Mouse (Mus musculus): Measurements from ENCODE around the gene Gm45213.
A peak's percentile ranks its signal among the peaks of the same experiment; 100 is the strongest.

The Gm45213 gene

DNA sequence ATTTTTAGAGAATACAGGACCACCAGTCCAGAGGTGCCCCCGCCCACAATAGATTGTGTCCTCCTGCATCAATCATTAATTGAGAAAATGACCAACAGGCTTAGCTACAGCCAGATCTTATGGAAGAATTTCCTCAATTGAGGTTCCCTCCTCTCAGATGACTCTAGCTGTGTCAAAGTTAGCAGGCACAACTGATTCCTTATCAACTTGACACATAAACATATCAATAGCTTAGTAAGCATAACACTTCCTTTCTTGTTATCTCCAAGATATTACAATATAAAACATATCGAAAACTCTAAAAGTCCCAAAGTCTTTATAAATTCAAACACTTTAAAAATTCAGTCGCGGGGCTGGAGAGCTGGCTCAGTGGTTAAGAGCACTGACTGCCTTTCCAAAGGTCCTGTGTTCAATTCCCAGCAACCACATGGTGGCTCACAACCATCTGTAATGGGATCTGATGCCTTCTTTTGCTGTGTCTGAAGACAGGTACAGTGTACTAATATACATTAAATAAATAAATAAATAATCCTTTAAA lies 10.6 kb downstream of the Gm45213 start:
- no peak for DNase-seq

DNA sequence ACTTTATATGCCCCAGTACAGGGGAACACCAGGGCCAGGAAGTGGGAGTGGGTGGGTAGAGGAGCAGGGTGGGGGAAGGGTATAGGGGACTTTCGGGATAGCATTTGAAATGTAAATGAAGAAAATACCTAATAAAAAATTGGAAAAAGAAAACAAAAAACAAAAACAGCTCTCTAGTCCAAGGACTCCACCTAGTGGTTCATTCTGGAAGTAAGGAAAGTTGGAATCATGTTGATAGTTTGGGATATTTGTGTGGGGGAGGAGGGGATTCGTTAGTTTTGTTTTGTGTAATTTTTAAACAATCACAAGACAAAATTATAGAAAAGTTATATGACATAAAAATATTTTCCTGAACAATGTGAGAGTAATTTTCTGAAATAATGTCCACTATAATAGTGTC lies 12.0 kb downstream of the Gm45213 start:
- peak in 1 of 2 experiments; percentile 26 for DNase-seq

DNA sequence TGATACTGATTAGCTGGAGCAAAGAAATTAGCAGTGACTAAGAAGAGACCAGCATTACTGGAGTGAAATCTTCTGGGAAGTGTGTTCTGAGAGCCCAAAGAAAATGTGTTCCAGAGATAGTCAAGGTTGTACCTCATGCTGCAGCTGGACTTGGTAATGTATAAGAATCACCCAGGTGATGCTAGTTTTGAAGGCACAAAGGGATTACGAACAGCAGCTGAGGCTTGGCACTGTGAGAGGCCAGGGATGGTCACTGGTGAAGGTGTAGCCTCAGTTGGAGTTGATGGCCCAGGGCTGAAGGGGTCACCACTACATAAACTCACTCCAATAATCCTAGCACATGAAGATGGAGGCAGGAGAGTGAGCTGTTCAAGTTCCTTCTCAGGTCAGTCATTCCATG lies 15.3 kb downstream of the Gm45213 start, which contains the start of gene Snrpa1:
Gene Snrpa1, plus strand, starts transcription at position 301 of the 400 bp plus-strand sequence.
- no peak for DNase-seq

DNA sequence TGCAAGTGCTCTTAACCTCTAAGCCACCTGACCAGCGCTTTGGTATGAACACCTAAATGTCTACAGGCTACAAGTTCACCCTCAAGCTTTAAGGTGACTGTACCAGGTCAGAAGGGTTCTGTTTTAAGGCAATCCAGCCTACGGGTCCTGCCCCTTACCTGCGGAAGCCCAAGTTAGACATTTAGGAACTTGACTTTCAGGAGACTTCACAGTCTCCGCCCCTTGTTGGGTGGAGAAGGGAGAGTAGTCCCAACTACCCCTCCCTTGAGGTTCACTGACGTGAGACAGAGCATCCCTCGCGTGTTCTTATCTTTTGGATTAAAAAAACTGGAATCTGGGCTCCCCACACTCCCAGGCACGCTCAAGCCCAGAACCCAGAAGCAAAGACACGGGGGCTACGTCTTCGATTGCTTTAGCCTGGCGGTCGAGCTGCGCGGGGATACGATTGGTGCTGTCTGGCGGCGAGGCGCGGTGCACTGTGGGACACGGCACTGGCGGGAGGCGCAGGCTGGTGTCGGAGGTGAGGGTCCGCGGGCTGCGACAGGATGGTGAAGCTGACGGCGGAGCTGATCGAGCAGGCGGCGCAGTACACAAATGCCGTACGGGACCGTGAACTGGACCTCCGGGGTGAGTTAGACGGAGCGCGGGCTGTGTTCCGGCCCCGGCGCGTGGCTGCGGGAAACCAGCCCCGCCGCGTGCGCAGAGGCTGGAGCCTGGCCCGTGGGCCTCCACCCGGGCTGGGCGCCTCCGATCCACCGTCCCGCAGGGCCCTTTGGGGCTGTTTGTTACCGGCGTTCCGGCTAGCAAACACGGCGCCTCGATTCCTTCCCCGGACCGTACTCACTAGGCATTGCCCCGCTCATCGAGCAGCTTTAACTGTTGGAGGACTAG lies 16.9 kb downstream of the Gm45213 start:
- DNase-seq, result peak; percentile 92 to 93

DNA sequence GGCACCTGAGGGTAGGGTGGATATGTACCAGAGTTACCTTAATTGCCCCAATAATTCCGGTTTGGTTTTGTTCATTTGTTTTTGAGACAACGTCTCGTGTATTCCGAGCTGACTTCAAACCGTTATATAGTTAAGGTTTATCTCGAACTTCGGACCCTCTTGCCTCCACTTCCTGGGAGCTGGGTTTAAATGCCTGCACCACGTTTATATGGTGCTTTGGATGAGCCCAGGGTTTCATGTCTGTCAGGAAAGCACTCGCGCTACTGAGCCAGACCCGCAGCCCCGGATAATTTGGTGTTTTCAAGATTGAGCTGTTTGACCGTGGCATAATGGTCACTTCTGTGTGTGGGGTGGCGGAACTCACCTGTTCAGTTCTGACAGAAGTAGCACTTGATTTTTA lies 17.7 kb downstream of the Gm45213 start:
- DNase-seq, result peak in 1 of 2 experiments; percentile 11

DNA sequence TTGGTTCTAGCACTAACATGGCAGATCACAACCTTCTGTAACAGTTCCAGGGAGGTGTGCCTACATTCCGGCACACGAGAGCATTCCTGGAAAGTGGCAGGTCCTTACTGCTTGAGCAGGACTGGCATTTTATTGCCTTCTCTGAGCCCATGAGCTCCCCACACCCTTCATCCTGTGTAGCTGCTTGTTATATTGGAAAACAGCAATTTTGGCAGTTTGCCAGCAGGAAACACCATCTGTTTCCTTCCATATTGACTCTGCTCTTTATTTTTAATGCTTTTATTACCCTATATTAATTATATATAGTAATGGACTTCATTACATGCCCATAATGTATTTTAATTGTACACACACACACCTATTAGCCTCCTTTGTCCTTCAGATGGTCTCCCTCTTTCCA lies 33.0 kb downstream of the Gm45213 start:
- peak in 1 of 2 experiments; percentile 10 for DNase-seq

DNA sequence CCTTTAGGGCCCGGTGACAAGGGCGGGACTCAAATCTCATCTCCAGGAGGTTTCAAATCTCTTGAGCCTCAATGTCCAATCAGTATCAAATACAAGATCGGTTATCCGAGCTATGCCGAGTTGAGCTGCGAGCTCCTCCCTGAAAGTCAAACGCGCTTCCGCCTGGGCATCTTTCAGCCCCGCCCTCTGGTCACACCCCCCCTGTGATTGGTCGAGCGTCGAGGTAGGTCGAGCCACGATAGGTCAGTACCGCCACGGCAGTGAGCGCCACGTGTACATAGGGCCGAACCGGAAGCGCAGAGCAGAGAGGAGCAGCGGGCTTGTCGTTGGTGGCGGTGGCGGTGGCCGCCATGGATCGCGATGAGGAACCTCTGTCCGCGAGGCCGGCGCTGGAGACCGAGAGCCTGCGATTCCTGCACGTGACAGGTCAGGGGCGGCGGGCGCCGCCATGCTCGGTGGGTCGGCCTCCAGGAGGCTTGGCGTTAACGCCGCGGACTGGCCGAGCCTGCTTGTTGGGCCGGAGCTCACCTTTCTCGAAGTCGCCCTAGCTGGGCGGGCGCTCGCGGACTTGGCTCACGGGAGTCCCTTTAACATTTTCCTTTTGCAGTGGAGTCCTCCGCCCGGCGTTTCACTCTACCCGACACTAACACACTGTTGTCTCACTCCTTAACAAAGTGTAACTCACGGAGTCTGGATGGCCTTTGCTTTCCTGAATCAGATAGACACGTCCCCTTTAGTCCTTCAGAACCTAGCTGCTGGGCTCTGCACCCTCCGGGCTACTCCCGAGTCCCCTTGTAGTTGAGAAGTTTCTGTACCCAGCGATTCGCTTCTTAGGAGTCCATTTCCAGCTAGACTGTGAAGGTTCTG lies 36.2 kb downstream of the Gm45213 start, which contains the start of gene Selenos:
Gene Selenos, plus strand, starts transcription at position 286 of the 867 bp plus-strand sequence.
- DNase-seq, result peak; percentile 97 to 98

DNA sequence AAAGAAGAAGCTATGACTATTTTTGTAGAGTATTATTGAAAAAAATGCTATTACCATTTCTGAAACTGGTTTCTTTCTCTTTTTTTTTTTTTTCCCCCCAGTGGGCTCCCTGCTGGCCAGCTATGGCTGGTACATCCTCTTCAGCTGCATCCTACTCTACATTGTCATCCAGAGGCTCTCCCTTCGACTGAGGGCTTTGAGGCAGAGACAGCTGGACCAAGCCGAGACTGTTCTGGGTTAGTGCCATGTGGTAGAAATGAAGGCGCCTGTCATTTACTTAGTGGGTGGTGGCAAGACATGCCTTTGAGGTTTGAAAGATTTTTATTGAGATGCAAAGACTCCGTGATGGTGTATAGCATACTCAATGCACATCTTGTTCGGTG lies 36.8 kb downstream of the Gm45213 start:
- no peak for DNase-seq

DNA sequence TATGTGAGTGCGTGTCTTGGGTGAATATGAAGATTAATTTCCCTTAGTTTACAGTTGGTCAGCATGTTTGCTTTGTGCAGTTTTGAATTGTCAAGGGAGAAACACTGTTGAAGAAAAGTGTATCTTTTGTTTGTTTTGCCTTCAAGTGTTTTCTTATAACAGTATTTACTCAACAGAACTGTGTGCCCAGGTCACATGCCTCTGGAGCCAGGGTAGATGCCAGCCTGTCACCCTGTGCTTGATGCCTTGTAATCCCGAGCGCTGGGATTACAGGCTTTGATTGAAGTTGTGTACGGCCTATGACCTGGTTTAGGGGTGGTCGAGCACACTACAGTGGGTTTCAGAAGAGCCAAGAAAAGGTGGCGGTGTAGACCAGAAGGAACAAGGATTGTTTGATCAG lies 40.4 kb downstream of the Gm45213 start:
- no peak for DNase-seq

DNA sequence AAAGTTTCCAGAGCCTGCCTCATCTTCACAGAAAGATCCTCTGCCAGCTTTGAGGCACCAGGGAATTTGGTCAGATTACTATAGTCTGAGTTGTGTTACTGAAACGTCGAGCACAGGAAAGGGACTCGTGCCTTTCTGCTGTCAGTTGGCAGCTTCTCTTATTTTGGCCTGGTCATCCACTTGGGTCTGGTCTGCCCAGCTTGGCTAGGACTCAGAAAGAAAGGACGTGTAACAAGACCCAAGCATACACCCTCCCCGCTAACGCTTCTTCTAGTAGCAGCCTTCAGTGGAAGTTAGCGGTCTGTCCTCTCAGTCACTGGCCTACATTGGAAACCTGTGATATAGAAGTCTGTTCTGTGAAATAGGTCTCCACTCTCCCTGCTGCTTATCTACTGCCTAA lies 41.1 kb downstream of the Gm45213 start:
- no peak for DNase-seq

DNA sequence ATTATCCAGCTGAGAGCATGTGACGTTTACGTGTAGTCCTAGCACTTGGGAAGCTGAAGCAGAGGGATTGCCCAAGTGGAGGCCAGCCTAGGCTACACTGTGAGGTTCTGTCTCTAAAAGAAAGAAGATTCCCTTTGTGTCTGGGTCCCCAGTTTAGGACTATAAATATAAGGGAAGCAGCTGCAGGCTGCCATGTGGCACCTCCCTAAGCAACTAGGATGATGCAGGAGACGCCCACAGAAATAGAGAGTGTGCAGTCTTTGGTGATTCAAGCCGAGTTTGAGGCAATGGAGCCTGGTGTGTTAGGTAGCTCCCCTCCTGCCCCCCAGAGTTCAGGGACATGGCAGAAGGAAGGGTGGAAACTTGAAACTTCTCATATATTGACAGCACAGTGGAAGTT lies 44.2 kb downstream of the Gm45213 start:
- DNase-seq, result no peak

DNA sequence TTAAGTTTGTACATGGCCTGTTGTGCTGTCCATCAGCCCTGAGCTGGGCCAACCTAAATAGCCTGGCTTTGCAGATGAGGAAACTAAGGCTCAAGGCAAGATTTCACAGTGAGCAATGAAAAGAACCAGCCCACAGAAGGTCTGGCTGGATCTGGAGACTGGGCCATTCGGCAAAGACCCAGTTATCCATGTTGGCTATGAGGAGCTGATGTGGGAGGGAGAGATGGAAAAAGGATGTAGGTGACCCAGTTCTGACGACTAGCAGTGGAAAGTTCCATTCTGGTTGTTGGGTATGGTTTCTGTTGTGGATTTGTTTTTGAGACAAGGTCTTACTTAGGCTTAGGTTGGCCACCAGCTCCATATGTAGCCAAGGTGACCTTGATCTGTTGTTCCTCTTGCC lies 44.7 kb downstream of the Gm45213 start:
- no peak for DNase-seq

DNA sequence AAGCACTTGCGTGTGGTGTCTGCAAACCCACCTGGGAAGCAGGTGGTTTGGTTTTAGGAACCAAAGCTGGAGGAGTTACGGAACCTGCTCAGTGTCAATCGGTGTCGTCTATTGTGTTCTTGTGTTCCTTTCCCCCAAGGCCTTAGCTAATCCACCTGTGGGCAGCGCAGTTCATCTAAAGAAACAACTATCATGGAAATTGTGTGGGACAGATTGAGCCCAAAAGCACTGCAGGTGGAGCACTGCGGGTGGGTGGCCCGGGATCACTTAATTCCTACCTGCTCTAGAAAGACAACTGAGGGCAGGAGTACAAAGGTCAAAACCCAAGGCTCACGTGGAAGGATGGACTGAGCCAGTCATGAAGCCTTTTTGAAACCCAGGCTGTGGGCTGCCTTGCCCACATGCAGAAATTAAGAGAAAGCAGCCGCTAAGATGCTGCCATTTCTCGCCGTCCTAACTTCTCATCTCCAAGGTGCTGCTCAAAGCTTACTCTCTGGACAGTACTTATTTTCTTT lies 47.3 kb downstream of the Gm45213 start:
- DNase-seq, result peak in 1 of 2 experiments; percentile 35

DNA sequence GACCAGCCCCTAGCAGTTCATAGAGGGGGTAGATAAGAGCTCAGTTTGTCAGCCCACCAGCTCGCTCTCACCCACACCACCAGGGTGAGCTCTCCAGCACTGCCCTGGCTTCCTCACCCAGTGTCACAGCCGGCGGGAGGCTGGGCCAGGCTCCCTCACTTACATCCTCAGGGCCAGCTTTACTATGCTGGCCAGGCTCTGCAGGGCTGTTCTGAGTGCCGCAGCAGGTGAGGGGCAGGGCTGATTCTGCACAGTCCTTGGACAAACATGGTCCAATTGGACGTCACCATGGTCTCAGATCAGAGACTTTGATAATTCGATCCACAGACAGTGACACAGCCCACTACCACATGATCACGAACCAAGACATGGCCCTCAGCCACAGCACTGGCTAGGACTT lies 48.2 kb downstream of the Gm45213 start:
- no peak for DNase-seq

DNA sequence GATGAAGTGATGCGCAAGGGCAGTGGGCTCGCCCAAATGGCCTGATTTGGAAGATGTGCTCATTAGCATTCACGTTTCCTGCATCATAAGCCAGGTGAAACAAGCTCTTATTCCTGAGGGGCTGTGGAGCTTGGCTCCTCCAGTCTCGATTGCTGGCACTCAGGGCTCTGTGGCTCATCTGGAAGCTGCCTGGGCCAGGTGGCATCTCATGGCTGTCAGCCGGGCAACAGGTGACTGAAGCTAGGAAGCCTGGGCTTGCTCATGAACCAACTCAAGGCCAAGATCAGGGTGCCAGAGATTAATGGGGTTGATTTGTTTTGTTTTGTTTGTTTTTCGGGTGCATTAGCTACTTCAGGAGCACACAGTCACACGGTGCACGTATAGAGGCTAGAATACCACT lies 49.3 kb downstream of the Gm45213 start:
- no peak for DNase-seq

DNA sequence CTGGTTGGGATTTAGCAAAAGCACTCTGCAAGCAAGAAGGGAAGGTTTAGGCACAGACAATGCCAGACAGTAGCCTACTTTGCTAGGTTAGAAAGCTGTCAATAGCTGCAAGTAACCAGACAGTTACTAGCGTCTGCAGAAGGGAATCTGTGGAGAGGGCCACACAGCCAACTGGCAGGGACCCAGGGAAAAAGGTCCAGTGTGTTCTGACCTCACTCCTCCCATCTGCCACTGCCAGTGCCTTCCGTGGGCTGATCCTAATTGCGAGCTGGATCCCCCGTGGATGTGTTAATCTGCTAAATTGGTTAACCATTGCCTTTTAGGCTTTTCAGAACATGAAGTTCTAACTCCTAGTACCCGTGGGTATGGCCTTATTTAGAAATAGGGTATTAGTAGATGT lies 50.7 kb downstream of the Gm45213 start:
- DNase-seq, result peak; percentile 44 to 80

DNA sequence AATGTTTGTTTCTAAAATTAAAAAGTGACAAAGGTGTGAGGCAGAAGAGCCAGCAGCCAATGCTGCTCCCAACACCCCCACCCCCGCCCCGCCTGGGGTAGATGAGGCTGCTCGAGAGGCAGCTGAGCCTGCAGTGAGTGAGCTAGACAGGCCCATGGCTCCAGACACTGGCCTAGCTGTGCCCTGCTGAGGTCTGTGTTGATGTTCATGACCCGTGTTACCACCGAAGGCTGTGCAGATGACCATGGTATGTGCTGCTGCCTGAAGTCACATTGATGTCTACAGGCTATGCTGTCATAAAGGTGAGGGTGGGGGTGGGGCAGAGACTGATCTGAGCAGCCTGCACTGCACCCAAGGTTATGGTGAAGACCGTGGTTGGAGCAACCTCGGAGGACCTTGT lies 55.4 kb downstream of the Gm45213 start:
- no peak for DNase-seq

DNA sequence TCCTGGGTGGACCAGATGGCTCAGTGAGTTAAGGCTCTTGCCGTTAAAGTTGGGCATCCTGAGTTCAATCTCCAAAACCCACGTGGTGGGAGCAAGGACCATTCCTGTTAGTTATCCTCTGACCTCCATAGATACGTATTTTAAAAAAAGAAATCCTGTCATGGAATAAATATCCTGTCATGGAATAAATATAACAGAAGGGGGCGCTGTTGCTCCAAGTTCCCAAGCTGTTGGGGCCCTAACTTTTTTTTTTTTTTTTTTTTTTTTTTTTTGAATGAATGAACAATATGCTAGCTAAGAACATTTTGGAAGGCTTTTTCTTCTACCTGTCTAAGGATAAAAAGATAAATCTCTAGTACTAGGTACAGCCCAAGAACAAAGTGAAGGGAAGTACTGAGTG lies 58.5 kb downstream of the Gm45213 start:
- peak; percentile 42 to 48 for DNase-seq

DNA sequence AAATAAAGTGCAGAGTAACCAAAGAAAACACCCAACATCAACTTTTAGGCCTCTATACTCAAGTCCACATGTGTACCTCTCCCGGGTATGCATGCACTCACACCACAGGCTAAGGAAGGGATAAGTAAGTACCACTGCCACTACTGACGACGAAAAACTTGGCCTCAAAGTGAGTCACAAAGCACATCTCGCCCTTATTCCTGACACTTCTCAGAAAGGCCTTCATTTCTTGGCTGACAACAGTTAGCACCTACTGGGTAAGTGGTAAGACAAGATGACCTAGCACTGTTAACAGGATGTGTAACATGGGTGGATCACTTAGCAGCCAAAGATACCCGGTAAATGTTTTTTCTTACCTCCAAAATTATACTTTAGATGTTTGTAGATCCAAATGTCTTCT lies 61.1 kb downstream of the Gm45213 start:
- no peak for DNase-seq

DNA sequence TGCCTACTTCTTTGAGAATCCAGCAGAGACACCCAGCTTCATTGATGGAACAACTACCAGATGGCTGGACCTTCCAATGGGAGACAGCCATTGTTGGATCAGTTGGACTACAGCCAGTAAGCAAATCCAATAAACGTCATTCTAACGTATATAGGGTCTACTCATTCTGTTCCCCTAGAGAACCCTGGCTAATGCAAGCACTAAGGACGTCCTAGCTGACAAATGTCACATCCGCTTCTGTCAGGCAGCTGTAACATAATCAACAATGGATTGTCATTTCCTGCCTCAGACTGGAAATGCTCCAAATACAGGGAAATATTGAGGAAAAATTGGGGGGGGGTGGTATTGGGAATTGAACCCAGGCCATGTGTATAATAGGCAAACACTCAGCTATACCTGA lies 62.4 kb downstream of the Gm45213 start:
- no peak for DNase-seq

DNA sequence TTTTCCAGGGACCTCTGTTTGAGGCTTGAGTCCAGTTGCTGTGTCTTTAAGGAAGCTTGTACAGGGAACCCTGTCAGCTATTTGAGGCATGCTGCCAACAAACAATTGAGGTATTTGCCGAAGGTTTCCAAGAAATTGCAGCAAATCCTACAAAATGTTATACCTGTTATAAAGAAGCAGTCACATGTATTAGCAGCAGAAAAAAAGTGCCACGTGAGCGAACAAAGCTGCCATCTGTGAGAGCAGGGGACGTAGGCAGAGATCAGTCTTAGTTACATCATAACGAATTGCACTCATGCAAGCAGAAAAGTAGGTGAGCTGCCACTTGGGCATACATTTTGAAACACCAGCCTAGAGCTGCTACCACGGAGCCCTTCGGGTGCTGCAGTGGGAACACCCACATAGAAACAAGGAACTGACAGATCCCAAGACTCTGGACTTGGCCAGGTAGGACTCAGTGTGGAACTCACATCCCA lies 63.2 kb downstream of the Gm45213 start:
- peak; percentile 32 to 37 for DNase-seq

DNA sequence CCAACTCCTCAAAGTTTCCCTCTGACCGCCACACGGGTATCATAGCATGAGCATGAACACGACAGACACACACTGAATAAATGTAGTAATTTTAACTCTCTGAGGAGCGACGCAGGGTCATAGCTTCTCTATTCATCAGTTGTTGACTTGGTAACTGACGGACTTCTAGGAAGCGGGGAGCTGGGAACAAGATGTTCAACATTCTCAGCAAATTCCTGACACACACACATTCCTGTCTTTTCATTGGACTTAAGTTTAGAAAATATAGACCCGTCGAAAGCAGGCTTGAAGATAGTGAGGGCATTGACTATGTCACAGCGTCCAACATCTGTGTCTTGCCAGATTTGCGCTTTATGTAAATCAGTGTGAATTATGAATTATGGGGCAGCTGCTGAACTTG lies 63.8 kb downstream of the Gm45213 start:
- peak in 1 of 2 experiments; percentile 53 for DNase-seq

DNA sequence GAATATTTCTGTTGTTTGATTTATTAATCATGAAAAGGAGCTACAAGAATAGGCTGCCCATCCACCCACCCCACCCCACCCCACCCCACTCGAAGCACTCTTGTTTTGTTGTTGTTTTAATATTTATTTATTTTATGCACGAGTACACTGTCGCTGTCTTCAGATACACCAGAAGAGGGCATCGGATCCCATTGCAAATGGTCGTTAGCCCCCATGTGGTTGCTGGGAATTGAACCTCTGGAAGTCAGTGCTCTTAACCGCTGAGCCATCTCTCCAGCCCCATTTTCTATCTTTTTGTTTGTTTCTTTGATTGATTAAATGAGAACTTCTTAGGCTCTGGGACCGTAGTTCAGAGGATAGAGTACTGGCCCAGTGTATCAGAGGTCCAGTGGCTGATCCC lies 64.5 kb downstream of the Gm45213 start:
- peak; percentile 40 to 45 for DNase-seq

Data from kidney, postnatal 36 days (tissue).